Mouse (Mus musculus): ENCODE data around the gene Shisa4. TPM values are rescaled to one million over a fixed set of nuclear protein-coding genes. Genes with fewer than 3 reads are reported as not detected.

Gene Shisa4
- polyA plus RNA-seq, 1 experiment from 2014 or later, result 19.2 TPM

GRCm38 (mm10) chr1:135368982-135369381 lies 6.1 kb downstream of the Shisa4 start:
- TF ChIP-seq EP300 (IDR thresholded peaks at IDR 0.05), result no peak
- TF ChIP-seq CTCF (IDR thresholded peaks at IDR 0.05), result peak; percentile 64
- Histone ChIP-seq H3K27ac (ENCODE audit: low read length) (no peak overlapping the region), H3K4me2 (replicated peaks; ENCODE audit: low read depth, low read length) (peak overlapping the region; percentile 82), H3K9me3 (ENCODE audit: low read length) (no peaks in the 10 kb centered on the region), H3K4me3 (ENCODE audit: low read depth, low read length) (peak overlapping the region; percentile 38; the same call in 1 of the 2 replicates), H3K4me1 (ENCODE audit: insufficient read depth, low read depth, low read length) (peaks cover under 1% of the 10 kb centered on the region; the same call in 1 of the 2 replicates), H3K36me3 (ENCODE audit: insufficient read depth, low read length) (no peaks in the 10 kb centered on the region), H3K9ac (replicated peaks; ENCODE audit: low read depth) (no peak overlapping the region), H3K27me3 (replicated peaks; ENCODE audit: insufficient read depth, low read length) (no peaks in the 10 kb centered on the region)
- WGBS, result 8% methylated on average over 14 of the region's 14 CpGs
- ATAC-seq (peak; percentile 65), DNase-seq (ENCODE audit: low spot score) (peak; percentile 86)

- TF ChIP-seq CTCF (IDR thresholded peaks at IDR 0.05) (peak; percentile 94), EP300 (IDR thresholded peaks at IDR 0.05) (no peak)
- 3% methylated on average over 20 of the region's 20 CpGs for WGBS
- H3K36me3 ChIP-seq (ENCODE audit: insufficient read depth, low read length), result no peaks in the 10 kb centered on the region
- ATAC-seq (peak; percentile 79), DNase-seq (ENCODE audit: low spot score) (peak; percentile 97)
- H3K4me2 ChIP-seq (replicated peaks; ENCODE audit: low read depth, low read length), result peak overlapping the region; percentile 82
- no peak overlapping the region for H3K9ac ChIP-seq (replicated peaks; ENCODE audit: low read depth)
- H3K9me3 ChIP-seq (ENCODE audit: low read length), result no peaks in the 10 kb centered on the region
- no peaks in the 10 kb centered on the region for H3K27me3 ChIP-seq (replicated peaks; ENCODE audit: insufficient read depth, low read length)
- H3K4me1 ChIP-seq (ENCODE audit: insufficient read depth, low read depth, low read length), result no peaks in the 10 kb centered on the region
- H3K27ac ChIP-seq (ENCODE audit: low read length), result no peak overlapping the region
- peak overlapping the region; percentile 38 for H3K4me3 ChIP-seq (ENCODE audit: low read depth, low read length)
Observed at GRCm38 (mm10) chr1:135368245-135368644, 6.8 kb downstream of the Shisa4 start.

GRCm38 (mm10) chr1:135367595-135367994 lies 7.4 kb downstream of the Shisa4 start:
- DNase-seq (ENCODE audit: low spot score) (no peak), ATAC-seq (no peak)

GRCm38 (mm10) chr1:135367005-135367404 lies 8.0 kb downstream of the Shisa4 start:
- H3K27ac ChIP-seq (ENCODE audit: low read length), result no peak overlapping the region
- H3K4me2 ChIP-seq (replicated peaks; ENCODE audit: low read depth, low read length), result no peak overlapping the region
- H3K27me3 ChIP-seq (replicated peaks; ENCODE audit: insufficient read depth, low read length), result no peaks in the 10 kb centered on the region

More at GRCm38 (mm10) chr1:135367595-135367994, 7.4 kb downstream of the Shisa4 start:
- TF ChIP-seq EP300 (IDR thresholded peaks at IDR 0.05) (no peak), CTCF (IDR thresholded peaks at IDR 0.05) (no peak)
- Histone ChIP-seq H3K27ac (ENCODE audit: low read length) (no peak overlapping the region), H3K4me1 (ENCODE audit: insufficient read depth, low read depth, low read length) (no peaks in the 10 kb centered on the region), H3K9ac (replicated peaks; ENCODE audit: low read depth) (no peak overlapping the region), H3K9me3 (ENCODE audit: low read length) (no peaks in the 10 kb centered on the region), H3K4me3 (ENCODE audit: low read depth, low read length) (no peak overlapping the region), H3K27me3 (replicated peaks; ENCODE audit: insufficient read depth, low read length) (no peaks in the 10 kb centered on the region), H3K36me3 (ENCODE audit: insufficient read depth, low read length) (no peaks in the 10 kb centered on the region), H3K4me2 (replicated peaks; ENCODE audit: low read depth, low read length) (no peak overlapping the region)
- WGBS, result 53% methylated on average over 8 of the region's 8 CpGs

GRCm38 (mm10) chr1:135366380-135366779 lies 8.7 kb downstream of the Shisa4 start:
- TF ChIP-seq CTCF (IDR thresholded peaks at IDR 0.05) (no peak), EP300 (IDR thresholded peaks at IDR 0.05) (no peak)
- H3K4me3 ChIP-seq (ENCODE audit: low read depth, low read length), result no peak overlapping the region
- H3K27ac ChIP-seq (ENCODE audit: low read length), result no peak overlapping the region
- H3K4me1 ChIP-seq (ENCODE audit: insufficient read depth, low read depth, low read length), result no peaks in the 10 kb centered on the region
- DNase-seq (ENCODE audit: low spot score) (no peak), ATAC-seq (no peak)
- no peaks in the 10 kb centered on the region for H3K27me3 ChIP-seq (replicated peaks; ENCODE audit: insufficient read depth, low read length)
- H3K9me3 ChIP-seq (ENCODE audit: low read length), result no peaks in the 10 kb centered on the region
- H3K4me2 ChIP-seq (replicated peaks; ENCODE audit: low read depth, low read length), result no peak overlapping the region
- H3K9ac ChIP-seq (replicated peaks; ENCODE audit: low read depth), result no peak overlapping the region
- no peaks in the 10 kb centered on the region for H3K36me3 ChIP-seq (ENCODE audit: insufficient read depth, low read length)

More at GRCm38 (mm10) chr1:135367005-135367404, 8.0 kb downstream of the Shisa4 start:
- no peak for ATAC-seq
- no peaks in the 10 kb centered on the region for H3K9me3 ChIP-seq (ENCODE audit: low read length)
- no peak overlapping the region for H3K4me3 ChIP-seq (ENCODE audit: low read depth, low read length)
- H3K4me1 ChIP-seq (ENCODE audit: insufficient read depth, low read depth, low read length), result no peaks in the 10 kb centered on the region
- H3K9ac ChIP-seq (replicated peaks; ENCODE audit: low read depth), result no peak overlapping the region
- no peaks in the 10 kb centered on the region for H3K36me3 ChIP-seq (ENCODE audit: insufficient read depth, low read length)
- no peak for DNase-seq (ENCODE audit: low spot score)
- no peak for TF ChIP-seq EP300 (IDR thresholded peaks at IDR 0.05)
- no peak for TF ChIP-seq CTCF (IDR thresholded peaks at IDR 0.05)
- WGBS, result 75% methylated on average over 7 of the region's 7 CpGs

- no peaks in the 10 kb centered on the region for H3K4me1 ChIP-seq (ENCODE audit: insufficient read depth, low read depth, low read length)
- no peak overlapping the region for H3K9ac ChIP-seq (replicated peaks; ENCODE audit: low read depth)
- H3K27ac ChIP-seq (ENCODE audit: low read length), result no peak overlapping the region
- H3K27me3 ChIP-seq (replicated peaks; ENCODE audit: insufficient read depth, low read length), result no peaks in the 10 kb centered on the region
- H3K36me3 ChIP-seq (ENCODE audit: insufficient read depth, low read length), result no peaks in the 10 kb centered on the region
- no peak overlapping the region for H3K4me2 ChIP-seq (replicated peaks; ENCODE audit: low read depth, low read length)
- ATAC-seq, result peak; percentile 25; the same call in 1 of the 2 replicates
- H3K4me3 ChIP-seq (ENCODE audit: low read depth, low read length), result no peak overlapping the region
- no peaks in the 10 kb centered on the region for H3K9me3 ChIP-seq (ENCODE audit: low read length)
- DNase-seq (ENCODE audit: low spot score), result peak; percentile 71
- 31% methylated on average over 8 of the region's 8 CpGs for WGBS
- TF ChIP-seq EP300 (IDR thresholded peaks at IDR 0.05) (no peak), CTCF (IDR thresholded peaks at IDR 0.05) (no peak)
Observed at GRCm38 (mm10) chr1:135363446-135363845, 11.6 kb downstream of the Shisa4 start.

GRCm38 (mm10) chr1:135362115-135362514 lies 12.9 kb downstream of the Shisa4 start:
- no peak for ATAC-seq
- Histone ChIP-seq H3K4me1 (ENCODE audit: insufficient read depth, low read depth, low read length) (no peaks in the 10 kb centered on the region), H3K27ac (ENCODE audit: low read length) (no peak overlapping the region), H3K9me3 (ENCODE audit: low read length) (no peaks in the 10 kb centered on the region), H3K27me3 (replicated peaks; ENCODE audit: insufficient read depth, low read length) (no peaks in the 10 kb centered on the region), H3K4me3 (ENCODE audit: low read depth, low read length) (no peak overlapping the region), H3K4me2 (replicated peaks; ENCODE audit: low read depth, low read length) (no peak overlapping the region), H3K36me3 (ENCODE audit: insufficient read depth, low read length) (no peaks in the 10 kb centered on the region), H3K9ac (replicated peaks; ENCODE audit: low read depth) (no peak overlapping the region)
- no peak for TF ChIP-seq EP300 (IDR thresholded peaks at IDR 0.05)
- TF ChIP-seq CTCF (IDR thresholded peaks at IDR 0.05), result peak; percentile 31; the same call in 1 of the 2 replicates
- DNase-seq (ENCODE audit: low spot score), result no peak

All from lung, postnatal 0 days (tissue).